Mouse (Mus musculus) CH12.LX (cell line): Measurements from ENCODE around the gene Rpl41. TPM values are rescaled to one million over a fixed set of nuclear protein-coding genes. Genes with fewer than 3 reads are reported as not detected.

Experiments used
- DNase-seq: peaks from one replicate; pipeline ENCODE4 v3.0.0-alpha.2; 2013; ENCODE audit errors: extremely low read depth
- H3K27ac ChIP-seq: 2 replicates; pipeline ENCODE4 v1.5.1; 2012; ENCODE audit warnings: low read depth, mild to moderate bottlenecking, control low read depth, moderate library complexity; ENCODE audit not compliant: insufficient read depth
- H3K27me3 ChIP-seq: replicated peaks from 2 replicates; pipeline ENCODE3; 2012; ENCODE audit warnings: inconsistent platforms
- H3K36me3 ChIP-seq, 2 experiments: replicated peaks in 1 of 2; 2 replicates each; pipeline versions ENCODE3 to v1.6.1; 2012; ENCODE audit warnings: inconsistent platforms in 1 of 2, low read length in 1 of 2, mild to moderate bottlenecking in 1 of 2, mixed read lengths in 1 of 2, moderate library complexity in 1 of 2; ENCODE audit not compliant: control insufficient read depth in 1 of 2, insufficient read depth in 1 of 2
- H3K4me1 ChIP-seq, 2 experiments: 2 replicates each; pipeline ENCODE4 v1.6.1; 2012; ENCODE audit warnings: inconsistent platforms in 1 of 2, moderate library complexity in 1 of 2; ENCODE audit not compliant: insufficient read depth in 2 of 2, control insufficient read depth in 1 of 2
- H3K4me2 ChIP-seq: 2 replicates; pipeline ENCODE4 v1.6.1; 2012; ENCODE audit warnings: low read depth, mild to moderate bottlenecking, control low read depth; ENCODE audit not compliant: poor library complexity, insufficient read depth, severe bottlenecking
- H3K4me3 ChIP-seq, 3 experiments: fragments of 150-350 bp in 1 of 3; sonication (generic) in 1 of 3; replicated peaks in 1 of 3; 2 replicates each; pipeline versions ENCODE3 to v1.5.1; 2011 to 2012; ENCODE audit warnings: low read depth in 2 of 3, low read length in 2 of 3, mild to moderate bottlenecking in 2 of 3, moderate library complexity in 2 of 3, control low read depth in 1 of 3, improper control_type of control experiment in 1 of 3, inconsistent platforms in 1 of 3, mixed read lengths in 1 of 3; ENCODE audit not compliant: poor library complexity in 1 of 3
- H3K79me2 ChIP-seq: replicated peaks from 2 replicates; pipeline ENCODE4 v1.6.1; 2012; ENCODE audit warnings: mild to moderate bottlenecking, moderate library complexity; ENCODE audit not compliant: control insufficient read depth, poor library complexity, insufficient read depth, severe bottlenecking; ENCODE audit errors: extremely low read depth
- H3K9ac ChIP-seq: 2 replicates; pipeline ENCODE4 v1.6.1; 2012; ENCODE audit warnings: low read depth, mild to moderate bottlenecking, control low read depth, moderate library complexity; ENCODE audit not compliant: insufficient read depth
- H3K9me3 ChIP-seq: replicated peaks from 2 replicates; pipeline ENCODE3; 2012; ENCODE audit warnings: low read length, inconsistent platforms, mixed read lengths
- BHLHE40 ChIP-seq: IDR thresholded peaks from 2 replicates; pipeline ENCODE4 v1.6.1; 2011; ENCODE audit warnings: mild to moderate bottlenecking, low read depth, low read length, improper control_type of control experiment
- CHD1 ChIP-seq: IDR thresholded peaks from 2 replicates; pipeline ENCODE4 v1.6.1; 2012; ENCODE audit warnings: low read depth, low read length, improper control_type of control experiment, inconsistent platforms
- CHD2 ChIP-seq: IDR thresholded peaks from 2 replicates; pipeline ENCODE4 v1.6.1; 2011; ENCODE audit warnings: low read length, improper control_type of control experiment
- CTCF ChIP-seq, 2 experiments: IDR thresholded peaks in 1 of 2; conservative IDR thresholded peaks in 1 of 2; 2 replicates each; pipeline ENCODE4 v1.5.1; 2011 to 2012; ENCODE audit warnings: low read depth in 2 of 2, low read length in 2 of 2, improper control_type of control experiment in 1 of 2, inconsistent platforms in 1 of 2, mild to moderate bottlenecking in 1 of 2, moderate library complexity in 1 of 2
- ELF1 ChIP-seq: IDR thresholded peaks from 2 replicates; pipeline ENCODE4 v1.6.1; 2014; ENCODE audit warnings: low read depth, mild to moderate bottlenecking, inconsistent platforms, low read length, improper control_type of control experiment
- EP300 ChIP-seq: IDR thresholded peaks from 2 replicates; pipeline ENCODE4 v1.6.1; 2011; ENCODE audit warnings: low read length, improper control_type of control experiment
- IRF4 ChIP-seq: IDR thresholded peaks from 2 replicates; pipeline ENCODE4 v1.6.1; 2014; ENCODE audit warnings: low read depth, mild to moderate bottlenecking, inconsistent platforms, low read length, improper control_type of control experiment
- JUN ChIP-seq: IDR thresholded peaks from 2 replicates; pipeline ENCODE4 v1.6.1; 2011; ENCODE audit warnings: low read depth, mild to moderate bottlenecking, low read length, improper control_type of control experiment, moderate library complexity; ENCODE audit not compliant: insufficient read depth
- JUND ChIP-seq: conservative IDR thresholded peaks from 2 replicates; pipeline ENCODE4 v1.6.1; 2011; ENCODE audit warnings: low read depth, low read length, improper control_type of control experiment
- KAT2A ChIP-seq: IDR thresholded peaks from 2 replicates; pipeline ENCODE4 v1.6.1; 2012; ENCODE audit warnings: low read length, improper control_type of control experiment, inconsistent platforms; ENCODE audit not compliant: insufficient replicate concordance
- MAFK ChIP-seq: IDR thresholded peaks from 2 replicates; pipeline ENCODE4 v1.6.1; 2011; ENCODE audit warnings: low read length, improper control_type of control experiment; ENCODE audit not compliant: insufficient replicate concordance
- NELFE ChIP-seq: IDR thresholded peaks from 2 replicates; pipeline ENCODE4 v1.6.1; 2011; ENCODE audit warnings: low read depth, low read length, improper control_type of control experiment
- PAX5 ChIP-seq: IDR thresholded peaks from 2 replicates; pipeline ENCODE4 v1.6.1; 2012; ENCODE audit warnings: low read length, inconsistent platforms, mixed read lengths
- RAD21 ChIP-seq: IDR thresholded peaks from 2 replicates; pipeline ENCODE4 v1.6.1; 2011; ENCODE audit warnings: low read depth, mild to moderate bottlenecking, low read length, improper control_type of control experiment, moderate library complexity
- TCF12 ChIP-seq: IDR thresholded peaks from 2 replicates; pipeline ENCODE4 v1.6.1; 2014; ENCODE audit warnings: low read depth, mild to moderate bottlenecking, inconsistent platforms, low read length, improper control_type of control experiment
- USF2 ChIP-seq: conservative IDR thresholded peaks from 2 replicates; pipeline ENCODE4 v1.6.1; 2011; ENCODE audit warnings: low read depth, low read length, improper control_type of control experiment
- ZKSCAN1 ChIP-seq: IDR thresholded peaks from 2 replicates; pipeline ENCODE4 v1.6.1; 2012; ENCODE audit warnings: low read depth, inconsistent platforms, low read length, improper control_type of control experiment, borderline replicate concordance
- ZMIZ1 ChIP-seq: IDR thresholded peaks from 2 replicates; pipeline ENCODE4 v1.6.1; 2012; ENCODE audit warnings: low read depth, mild to moderate bottlenecking, inconsistent platforms, low read length, improper control_type of control experiment
- dilution Hi-C: fragments of 300-500 bp; cut with MboI; formaldehyde crosslinking; loops from 2 replicates; pipeline ENCODE4 v1.14.3; 2020; ENCODE audit warnings: low sequenced_read_pairs; ENCODE audit not compliant: extremely low pct_unique_long_range_greater_than_20kb, extremely low pct_ligation_motif_present
- in situ Hi-C: fragments of 300-500 bp; cut with MboI; formaldehyde crosslinking; loops from 3 replicates; pipeline ENCODE4 v1.14.3; 2019; ENCODE audit warnings: low sequenced_read_pairs, low pct_ligation_motif_present, low pct_unique_long_range_greater_than_20kb, mixed read lengths
- polyA plus RNA-seq: library from polyadenylated mRNA; unstranded; fragments of >175 nt; gene quantifications from 2 replicates; pipeline ENCODE4 v1.2.1, GENCODE M21; 2012; ENCODE audit warnings: low read depth; ENCODE audit not compliant: insufficient read length
- total RNA-seq, 2 experiments: library from RNA; depleted of rRNA; stranded (reverse); fragments of 300-350 nt in 1 of 2; fragments of >200 nt in 1 of 2; gene quantifications; 2 replicates each; pipeline ENCODE4 v1.2.3; 2012 to 2014

Gene Rpl41
- total and polyA plus RNA-seq, 3 experiments: 2,709 to 8,549 (median 8,065) TPM

DNA sequence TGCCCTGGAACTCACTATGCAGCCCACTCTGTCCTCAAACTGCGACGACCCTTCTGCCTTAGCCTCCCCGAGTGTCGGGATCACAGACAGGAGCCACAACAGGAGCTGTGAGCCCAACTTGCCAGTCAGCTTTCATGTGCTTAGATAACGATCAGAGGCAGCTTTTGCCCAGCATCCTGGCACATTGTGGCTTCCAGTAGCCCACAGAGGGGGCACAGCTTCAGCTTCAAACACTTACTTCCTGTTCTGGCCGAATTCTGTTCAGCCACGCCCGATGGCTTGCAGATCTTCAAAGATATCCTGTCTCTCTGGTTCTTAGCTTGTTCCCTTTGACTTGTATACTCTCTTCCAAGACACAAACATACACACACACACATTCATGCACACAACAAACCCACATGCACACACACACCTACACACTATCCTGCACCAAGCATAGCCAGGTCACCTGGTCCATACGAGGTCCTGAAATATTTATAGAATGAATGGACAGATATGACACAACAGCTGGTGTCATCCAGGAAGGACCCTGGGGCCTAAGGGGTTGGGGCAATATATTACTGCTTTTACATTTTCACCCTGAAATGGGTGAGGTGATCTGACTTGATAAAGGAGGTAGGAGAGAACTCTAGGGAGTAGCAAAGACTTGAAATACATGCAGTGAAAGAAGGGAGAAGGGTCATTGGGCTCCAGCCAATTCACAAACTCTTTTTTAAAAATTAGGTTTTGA lies 44.3 kb downstream of the Rpl41 start:
- Histone ChIP-seq H3K4me2 (no peak overlapping the region), H3K36me3 (peaks cover under 1 to 12% of the 10 kb centered on the region in 2 experiments), H3K9me3 (peaks cover 2% of the 10 kb centered on the region), H3K4me1 (peaks cover 6 to 15% of the 10 kb centered on the region in 2 experiments), H3K27me3 (no peaks in the 10 kb centered on the region), H3K4me3 (no peak overlapping the region), H3K79me2 (no peaks in the 10 kb centered on the region), H3K27ac (no peak overlapping the region), H3K9ac (no peak overlapping the region)
- TF ChIP-seq ELF1: 0 out of 2 replicates have a peak, but pooled peaks have one; percentile 15
- no peak for TF ChIP-seq NELFE
- DNase-seq: no peak
- dilution Hi-C loops (no loop called here), in situ Hi-C loops (no loop called here)

DNA sequence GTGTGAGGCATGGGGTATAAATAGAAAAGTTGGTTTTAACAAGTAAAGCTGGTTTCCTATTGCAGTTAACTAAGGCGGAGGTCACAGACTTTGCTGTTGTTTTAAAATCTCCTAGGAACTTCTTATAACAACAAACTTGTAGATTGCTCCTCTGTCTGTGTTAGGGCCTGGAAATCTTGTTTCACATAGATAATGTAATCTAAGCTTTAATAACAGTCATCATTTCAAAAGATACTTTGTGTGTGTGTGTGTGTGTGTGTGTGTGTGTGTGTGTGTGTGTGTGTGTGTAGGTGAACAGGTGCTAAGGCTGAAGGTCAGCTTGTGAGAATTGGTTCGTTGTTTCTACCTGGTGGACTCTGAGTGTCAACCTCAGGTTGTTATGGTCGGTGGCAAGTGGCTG lies 45.1 kb downstream of the Rpl41 start:
- H3K4me2 ChIP-seq: no peak overlapping the region
- dilution Hi-C loops: no loop called here
- in situ Hi-C loops: no loop called here
- H3K79me2 ChIP-seq: no peaks in the 10 kb centered on the region
- H3K4me1 ChIP-seq: peaks cover 6 to 15% of the 10 kb centered on the region in 2 experiments
- H3K27ac ChIP-seq: no peak overlapping the region
- H3K4me3 ChIP-seq: no peak overlapping the region
- H3K9me3 ChIP-seq: peaks cover 2% of the 10 kb centered on the region
- TF ChIP-seq PAX5: no peak
- peaks cover 0 to 4% of the 10 kb centered on the region in 2 experiments for H3K36me3 ChIP-seq
- no peak overlapping the region for H3K9ac ChIP-seq
- no peaks in the 10 kb centered on the region for H3K27me3 ChIP-seq
- DNase-seq: no peak

- no peak for DNase-seq
- H3K4me1 ChIP-seq: peaks cover 6 to 15% of the 10 kb centered on the region in 2 experiments
- in situ Hi-C loops: no loop called here
These were observed 45.6 kb downstream of the Rpl41 start for GRCm38 (mm10) chr10:128503532-128503931.

More at GRCm38 (mm10) chr10:128503532-128503931, 45.6 kb downstream of the Rpl41 start:
- no peak overlapping the region for H3K9ac ChIP-seq
- TF ChIP-seq ZKSCAN1: no peak
- no peak for TF ChIP-seq JUN
- no peak for TF ChIP-seq MAFK
- TF ChIP-seq CTCF (conservative IDR thresholded peaks at IDR 0.05 in 1 of 2, IDR thresholded peaks at IDR 0.05 in 1 of 2; ENCODE audit: low read depth in 2 of 2, low read length in 2 of 2): no peak
- no peak for TF ChIP-seq CHD2
- TF ChIP-seq CHD1: no peak
- no peak for TF ChIP-seq NELFE
- TF ChIP-seq RAD21: no peak
- TF ChIP-seq TCF12: no peak
- no peak for TF ChIP-seq USF2
- no peak for TF ChIP-seq BHLHE40
- no peak for TF ChIP-seq KAT2A
- no peak for TF ChIP-seq ZMIZ1
- no peak for TF ChIP-seq JUND
- no peak for TF ChIP-seq IRF4
- TF ChIP-seq EP300: no peak
- peaks cover 2% of the 10 kb centered on the region for H3K9me3 ChIP-seq
- H3K27me3 ChIP-seq: no peaks in the 10 kb centered on the region
- H3K4me3 ChIP-seq: no peak overlapping the region
- no peak overlapping the region for H3K27ac ChIP-seq
- no peaks in the 10 kb centered on the region for H3K79me2 ChIP-seq
- H3K36me3 ChIP-seq: peaks cover 0 to 4% of the 10 kb centered on the region in 2 experiments
- H3K4me2 ChIP-seq: no peak overlapping the region
- dilution Hi-C loops: no loop called here
